Mouse (Mus musculus) brain, adult 2 months (tissue): ENCODE results near the gene Cracr2b.
A peak's percentile ranks its signal among the peaks of the same experiment; 100 is the strongest.

Source experiments
- DNase-seq: peaks from one replicate; pipeline ENCODE4 v3.0.0; 2011; ENCODE audit warnings: low read depth, low spot score

The Cracr2b gene

DNA sequence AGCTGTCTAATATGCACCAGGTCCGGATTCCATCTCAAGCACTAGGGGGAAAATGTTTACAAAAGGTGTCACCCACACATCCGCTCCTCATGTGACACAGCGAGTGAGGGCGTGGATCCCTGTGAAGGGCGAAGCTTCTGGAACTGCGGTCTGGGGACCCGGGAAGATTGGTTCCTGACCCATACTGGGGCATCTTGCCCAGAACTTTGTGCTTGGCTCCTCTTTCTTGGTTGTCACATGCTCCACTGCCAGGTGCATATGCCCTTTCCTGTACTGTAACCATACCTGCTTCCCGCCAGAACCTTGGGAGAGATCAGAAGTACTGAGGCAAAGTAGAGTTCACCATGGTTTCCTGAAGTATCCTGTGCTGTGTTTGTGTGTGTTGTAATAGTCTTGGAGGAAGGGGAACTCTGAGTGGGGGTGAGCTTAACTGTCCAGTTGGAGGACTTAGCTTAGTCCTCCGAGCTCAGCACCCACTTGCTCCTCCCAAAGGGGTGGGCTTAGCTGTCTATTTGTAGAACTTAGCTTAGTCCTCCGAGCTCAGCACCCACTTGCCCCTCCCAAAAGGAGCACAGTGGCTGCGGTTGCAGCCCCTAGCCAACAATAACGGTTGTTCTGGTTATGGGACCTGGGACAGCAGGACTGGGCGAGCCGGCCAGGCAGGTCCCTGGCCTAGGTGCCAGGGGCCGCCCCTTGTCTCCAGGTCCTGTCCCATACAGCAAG, at the start of gene Cracr2b:
Cracr2b (plus strand) TSS at position 704 of the 723 bp plus-strand sequence.
- no peak for DNase-seq

DNA sequence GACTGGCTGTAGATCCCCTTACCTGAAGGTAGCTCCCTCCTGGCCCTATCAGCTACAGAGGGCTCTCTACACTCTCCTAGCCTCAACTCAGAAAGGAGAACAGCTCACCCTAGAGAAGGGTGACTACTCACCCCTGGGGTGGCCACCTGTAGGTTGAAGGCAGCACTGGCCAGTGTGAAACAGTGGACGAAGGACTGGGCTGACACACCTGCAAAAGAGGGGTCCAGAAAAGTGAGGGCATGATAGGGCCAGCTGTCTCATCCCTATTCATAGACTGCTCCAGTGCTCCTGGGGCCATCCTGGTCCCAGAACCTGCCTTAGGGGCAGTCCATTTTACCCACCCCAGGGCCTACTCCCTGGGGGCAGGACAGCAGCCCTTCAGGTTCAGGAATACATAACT, 49.2 kb upstream of the Cracr2b start:
- no peak for DNase-seq

DNA sequence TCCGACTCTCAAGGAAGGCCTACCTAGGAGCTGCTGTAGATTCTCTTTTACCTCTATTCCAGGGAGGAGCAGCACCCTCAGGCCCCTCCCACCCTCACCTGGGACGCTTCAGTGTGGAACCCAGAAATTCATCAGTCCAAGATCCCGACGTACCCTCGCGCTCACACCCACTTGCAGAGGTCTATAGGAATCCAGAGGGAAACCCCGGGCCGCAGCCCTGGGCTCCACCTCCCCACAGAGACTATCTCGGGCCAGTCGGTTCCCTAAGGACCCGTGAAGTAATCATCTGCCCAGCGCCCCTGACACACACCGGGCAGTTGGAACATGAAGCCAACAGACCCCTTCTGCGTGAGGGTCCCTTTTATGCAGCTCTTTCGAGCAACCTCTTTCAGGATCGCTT, 47.6 kb upstream of the Cracr2b start:
- DNase-seq, result peak; percentile 26

DNA sequence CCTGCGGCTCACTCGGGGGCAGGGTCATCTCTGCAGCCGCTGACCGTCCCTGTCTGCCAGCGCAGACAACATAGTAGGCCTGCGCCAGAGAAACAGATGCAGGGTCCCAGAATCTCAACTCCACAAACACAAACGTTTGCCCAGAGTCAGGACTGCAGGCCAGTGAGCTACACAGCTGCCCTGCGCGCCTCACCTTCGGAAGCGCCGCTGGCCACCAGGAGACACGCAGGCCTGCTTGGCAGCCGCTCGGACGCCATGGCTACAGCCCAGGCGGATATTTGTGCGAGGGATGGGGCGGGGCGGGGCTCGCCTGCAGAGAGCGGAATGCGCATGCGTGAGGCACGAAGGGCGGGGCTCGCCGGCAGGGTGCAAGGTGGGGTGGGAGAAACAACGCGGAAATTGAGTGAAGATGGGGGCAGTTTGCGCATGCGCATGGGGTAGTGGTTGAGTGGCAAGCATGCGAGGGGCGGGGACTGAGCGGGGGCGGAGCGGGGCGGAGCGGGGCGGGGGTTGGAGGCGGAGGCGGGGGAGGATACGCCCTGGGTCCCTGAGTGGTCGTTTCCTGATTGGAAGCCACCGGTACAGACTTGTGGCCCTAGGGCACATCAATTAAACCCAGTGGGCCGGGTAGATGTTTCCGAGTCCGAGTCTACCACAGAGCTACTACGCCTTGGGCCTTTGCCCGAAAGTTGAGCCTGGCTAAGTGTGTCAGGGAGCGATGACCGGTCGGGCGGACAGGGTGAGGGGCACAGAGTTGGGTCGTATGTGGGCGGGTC, 46.9 kb upstream of the Cracr2b start, which contains the start of gene Gatd1:
Gatd1 (minus strand) TSS at position 328 of the 776 bp plus-strand sequence.
- DNase-seq, result peak; percentile 99

DNA sequence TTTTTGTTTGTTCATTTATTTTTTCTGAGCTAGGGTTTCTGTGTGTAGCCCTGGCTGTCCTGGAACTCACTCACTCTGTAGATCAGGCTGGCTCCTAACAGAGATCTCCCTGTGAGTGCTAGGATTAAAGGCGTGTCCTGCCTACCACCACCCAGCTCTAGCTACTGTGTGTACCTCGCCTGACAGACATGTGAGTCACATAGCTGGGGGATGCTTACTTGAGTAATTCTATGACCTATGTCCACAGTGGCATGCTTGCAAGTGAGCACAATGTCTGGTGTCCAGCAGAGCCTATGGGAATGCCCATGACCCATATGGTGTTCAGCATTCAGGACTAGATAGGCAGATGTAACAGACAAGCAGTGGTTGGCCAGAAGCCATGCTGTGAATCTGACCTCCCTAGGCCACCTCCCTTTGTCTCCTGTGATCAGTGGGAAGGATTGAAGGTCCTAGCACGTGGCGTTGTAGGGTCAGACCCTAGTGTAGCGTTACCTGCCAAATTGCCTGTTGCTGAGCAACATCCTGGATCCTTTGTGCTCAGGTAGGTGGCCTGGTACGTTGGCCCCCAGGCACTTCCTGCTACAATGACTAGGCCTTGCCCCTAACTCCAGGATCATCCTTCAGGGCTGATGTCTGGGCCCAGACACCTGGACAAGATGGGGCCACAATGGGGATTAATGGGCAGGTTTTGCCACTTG, 44.6 kb upstream of the Cracr2b start:
- DNase-seq, result no peak

DNA sequence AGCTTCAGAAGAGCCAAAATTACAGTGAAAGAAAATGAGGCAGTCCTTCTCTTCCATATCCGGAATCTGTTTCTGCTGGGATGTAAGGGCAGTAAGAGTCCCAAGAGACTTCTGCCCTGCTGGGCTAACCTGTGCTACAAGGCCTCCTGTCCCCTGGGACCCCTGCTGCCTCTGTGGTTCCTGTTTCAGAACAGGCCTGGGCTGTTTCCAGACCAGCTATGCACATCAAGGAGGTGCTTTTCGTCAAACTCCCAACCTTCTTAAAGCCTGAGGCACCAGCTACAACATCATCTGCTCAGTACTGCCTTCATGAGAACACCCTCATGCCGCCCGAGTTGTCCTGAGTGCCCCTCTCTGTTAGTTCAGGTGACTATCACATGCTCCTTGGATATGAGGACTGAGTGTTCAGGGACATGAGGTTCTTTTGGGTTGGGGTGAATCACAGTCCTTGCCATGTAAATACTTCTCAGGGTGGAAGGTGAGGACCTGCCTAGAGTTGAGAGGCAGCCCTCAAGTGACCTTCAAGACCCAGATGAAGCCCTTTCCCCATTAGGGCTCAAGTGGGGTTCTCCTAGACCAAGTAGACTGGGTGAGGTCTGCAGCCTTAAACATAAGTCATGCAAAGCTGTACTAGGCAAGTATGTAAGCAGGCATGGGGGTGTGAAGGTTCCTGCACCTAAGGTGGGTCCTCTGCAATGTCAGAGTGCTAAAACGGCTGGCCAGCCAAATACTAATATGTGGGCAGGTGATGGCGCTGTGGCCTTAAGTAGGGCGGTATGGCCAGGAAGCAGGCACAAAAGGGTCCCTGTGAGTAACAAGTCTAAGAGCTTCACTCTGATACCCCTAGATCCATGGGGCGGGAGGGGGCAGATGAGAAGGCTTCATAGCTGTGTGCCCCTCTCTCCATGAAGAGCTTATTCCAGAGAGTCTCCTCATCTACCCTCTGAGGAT, 42.9 kb upstream of the Cracr2b start:
- DNase-seq, result no peak

DNA sequence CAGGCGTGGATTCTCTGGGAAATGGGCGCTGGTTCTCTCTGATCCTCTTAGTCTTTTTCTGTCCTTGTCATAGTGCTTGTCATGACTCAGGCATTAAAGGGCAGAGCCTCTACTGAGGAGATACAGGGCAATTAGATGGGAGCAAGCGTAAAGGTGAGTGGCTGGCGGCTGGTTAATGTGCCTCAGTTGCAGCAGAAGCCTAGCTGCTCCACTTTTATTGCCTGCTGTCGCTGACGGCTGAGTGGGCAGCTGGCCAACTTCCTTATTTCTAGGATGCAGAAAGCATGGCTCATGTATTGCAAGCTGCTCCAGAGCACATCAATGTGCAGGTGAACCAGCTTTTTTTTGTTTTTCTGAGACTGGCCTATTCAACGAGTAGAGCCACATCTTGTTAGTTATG, 41.9 kb upstream of the Cracr2b start:
- peak; percentile 71 for DNase-seq

DNA sequence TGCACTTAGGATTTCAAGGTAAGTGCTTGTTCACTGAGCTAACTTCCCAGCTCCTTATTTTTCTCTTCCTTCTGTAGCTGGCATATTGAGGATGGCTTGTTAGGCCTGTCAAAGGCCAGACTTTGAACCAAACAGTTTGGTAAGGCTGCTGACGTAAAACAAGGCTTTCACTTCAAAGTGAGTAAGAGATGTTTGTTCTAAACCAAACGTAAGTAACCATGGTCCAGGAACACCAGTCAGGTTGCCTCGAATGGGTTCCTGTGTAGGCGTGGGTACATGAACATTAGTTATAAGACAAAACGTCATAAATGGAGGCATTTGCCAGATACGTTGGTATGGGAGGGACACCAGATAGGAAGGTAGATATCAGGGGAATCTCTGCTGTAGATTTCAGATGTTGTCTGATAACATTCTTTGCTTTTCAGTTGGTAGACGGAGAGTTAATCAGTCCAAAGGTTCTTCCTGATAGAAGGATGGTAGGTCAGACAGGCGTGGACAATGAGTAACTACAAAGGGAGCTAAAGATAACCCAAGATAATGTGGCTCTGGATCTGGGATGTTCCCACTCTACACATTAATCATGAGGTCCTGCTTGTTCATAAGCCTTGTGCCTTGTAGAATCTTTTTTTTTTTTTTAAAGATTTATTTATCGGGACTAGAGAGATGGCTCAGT, 40.7 kb upstream of the Cracr2b start:
- DNase-seq, result no peak

DNA sequence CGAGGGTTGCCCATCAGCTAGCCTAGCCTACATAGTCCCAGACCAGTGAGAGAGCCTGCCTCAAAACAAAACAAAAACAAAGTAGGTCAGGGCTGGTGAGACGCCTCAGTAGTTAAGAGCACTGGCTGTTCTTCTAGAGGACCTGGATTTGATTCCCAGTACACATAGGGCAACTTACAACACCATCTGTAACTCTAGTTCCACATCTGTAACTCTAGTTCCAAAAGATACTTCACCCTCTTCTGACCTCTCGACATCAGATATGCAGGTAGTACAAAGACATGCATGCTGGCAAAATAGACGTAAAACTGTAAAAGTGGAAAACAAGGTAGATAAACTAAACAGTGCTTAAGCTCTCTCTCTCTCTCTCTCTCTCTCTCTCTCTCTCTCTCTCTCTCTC, 37.1 kb upstream of the Cracr2b start:
- DNase-seq, result no peak

DNA sequence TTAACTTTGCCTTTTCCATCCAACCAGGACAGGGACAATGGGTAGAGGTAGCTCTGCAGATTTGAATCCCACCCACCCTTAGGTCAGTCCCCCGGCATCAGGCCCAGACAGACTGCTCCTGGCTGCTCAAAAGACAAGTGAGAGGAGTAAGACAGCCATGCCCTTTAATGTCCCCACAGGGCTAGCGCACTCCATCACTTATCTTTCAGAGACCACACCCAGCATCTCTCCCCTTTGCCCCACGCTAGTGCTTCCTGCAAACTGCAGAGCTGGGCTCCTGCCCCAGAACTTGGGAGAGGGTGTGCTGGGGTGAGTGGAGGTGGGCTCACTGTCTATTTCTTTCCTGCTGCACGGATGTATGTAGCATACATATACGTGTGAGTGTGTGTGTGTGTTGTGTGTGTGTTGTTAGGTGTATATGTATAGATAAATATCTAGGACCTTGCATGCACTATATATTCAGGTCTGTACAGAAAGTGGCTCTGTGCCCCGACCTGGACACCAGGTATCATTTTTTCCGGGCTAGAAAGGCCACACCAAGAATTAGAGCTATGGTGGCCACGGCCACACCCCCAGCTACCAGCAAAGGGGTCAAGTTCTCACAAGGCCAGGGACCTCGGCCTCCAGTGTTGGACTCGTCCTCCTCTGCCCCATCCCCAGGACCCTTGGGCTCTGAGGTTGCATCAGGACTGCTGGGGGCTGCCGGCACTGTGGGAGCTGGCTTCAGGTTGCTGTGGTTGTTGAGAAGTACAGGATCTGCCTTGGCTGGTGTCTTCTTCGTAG, 33.8 kb upstream of the Cracr2b start:
- no peak for DNase-seq

DNA sequence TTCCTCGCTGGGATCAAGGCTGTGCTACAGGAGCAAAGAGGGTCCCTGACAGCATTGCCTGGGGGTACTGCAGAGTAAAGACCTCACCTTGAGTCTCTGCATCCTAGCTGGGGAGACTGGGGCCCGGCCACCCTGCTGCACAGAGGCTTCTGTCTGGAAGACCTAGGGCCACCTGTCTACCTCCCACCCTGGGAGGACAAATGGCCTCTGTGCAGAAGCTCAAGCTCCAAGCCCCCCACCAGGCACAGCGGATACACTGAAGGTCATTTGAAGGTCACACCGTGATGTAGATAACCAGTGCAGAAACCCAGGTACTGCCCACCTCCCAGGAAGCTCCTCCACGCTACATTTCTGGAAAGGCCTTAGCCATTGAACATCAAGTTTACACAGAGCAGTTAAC, 32.2 kb upstream of the Cracr2b start:
- DNase-seq, result no peak

DNA sequence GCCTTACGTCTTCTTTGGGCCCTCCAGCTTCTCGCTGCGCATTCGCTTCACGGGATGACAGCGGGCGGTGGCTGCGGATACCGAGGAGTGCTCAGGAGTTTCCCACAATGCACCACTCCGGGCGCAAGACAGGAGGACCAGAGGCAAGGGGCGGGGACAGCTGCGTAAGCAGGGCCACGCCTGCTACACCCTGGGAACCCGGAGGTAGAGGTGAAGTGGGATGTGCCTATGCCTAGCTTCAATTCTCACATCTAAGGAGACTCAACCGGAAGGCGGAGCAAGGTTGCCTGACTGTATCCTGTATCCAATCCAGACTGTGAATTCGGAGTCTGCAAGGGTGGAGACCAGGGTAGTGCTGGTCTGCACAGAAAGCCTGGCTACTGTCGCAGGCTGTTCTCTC, 31.6 kb upstream of the Cracr2b start, which contains the start of gene Cend1:
Cend1 (minus strand) TSS at position 182 of the 400 bp plus-strand sequence.
- peak; percentile 99 for DNase-seq

DNA sequence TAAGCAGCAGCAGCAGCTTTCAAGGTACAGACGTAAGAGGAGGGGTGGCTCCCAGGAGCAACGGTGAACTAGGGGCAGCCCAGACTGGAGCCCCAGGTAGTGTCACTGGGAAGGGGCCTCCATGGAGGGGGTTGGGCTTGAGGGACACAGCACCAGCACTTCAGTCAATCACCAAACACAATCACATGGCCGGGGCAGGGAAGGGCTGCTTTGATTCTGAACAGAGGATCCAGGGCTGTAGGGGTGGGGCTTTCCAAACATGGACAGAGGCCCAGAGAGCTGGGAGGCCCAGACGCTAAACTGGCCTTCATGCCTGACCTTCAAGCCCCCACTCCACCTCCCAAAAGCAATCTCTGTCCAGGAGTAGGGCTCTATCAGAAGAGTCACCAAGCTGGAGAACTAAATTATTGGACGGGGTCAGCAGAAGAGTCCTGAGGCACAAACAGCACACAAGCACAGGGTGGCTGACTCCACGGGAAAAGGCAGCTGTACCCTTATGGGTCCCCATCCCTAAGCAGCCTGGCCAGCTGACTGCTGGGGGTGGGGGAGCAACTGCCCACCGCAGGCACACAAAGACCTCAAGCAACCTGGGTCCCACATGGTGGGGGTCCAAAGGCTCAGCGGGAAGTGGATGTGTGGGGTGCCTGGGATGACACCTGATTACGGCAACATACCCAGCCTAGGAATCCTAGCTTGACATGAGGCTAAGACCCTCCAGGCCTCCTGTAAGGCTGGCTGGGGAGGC, 30.9 kb upstream of the Cracr2b start:
- no peak for DNase-seq

DNA sequence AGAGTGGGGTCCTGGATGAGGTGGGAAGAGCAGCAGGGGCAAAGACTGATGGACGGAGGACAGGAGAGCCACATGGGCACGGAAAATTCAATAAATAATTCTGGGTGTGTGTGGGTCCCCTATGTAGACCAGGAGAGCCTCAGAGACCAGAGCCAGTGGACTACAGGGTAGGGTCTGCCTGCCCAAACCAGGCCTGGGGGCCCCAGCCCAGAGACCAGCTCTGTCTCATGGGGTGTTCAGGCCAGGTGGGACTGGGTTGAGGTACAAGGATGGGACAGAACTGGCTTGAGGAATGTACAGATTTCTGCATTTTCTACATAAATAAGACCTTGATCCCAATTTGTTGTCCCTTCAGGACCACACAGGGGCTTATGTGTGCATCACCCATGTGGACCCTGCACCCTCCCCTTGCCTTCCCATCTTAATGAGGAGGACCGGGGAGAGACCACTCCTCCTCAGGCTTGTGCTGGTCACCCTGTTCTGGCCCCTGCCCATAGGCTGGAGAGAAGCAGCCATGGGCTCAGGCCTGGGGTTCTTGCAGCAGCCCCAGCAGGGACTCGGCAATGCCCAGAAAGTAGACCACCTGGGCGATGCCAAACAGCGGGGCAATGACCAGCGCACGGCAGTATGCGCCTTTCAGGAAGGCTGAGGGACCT, 30.2 kb upstream of the Cracr2b start:
- DNase-seq, result no peak

DNA sequence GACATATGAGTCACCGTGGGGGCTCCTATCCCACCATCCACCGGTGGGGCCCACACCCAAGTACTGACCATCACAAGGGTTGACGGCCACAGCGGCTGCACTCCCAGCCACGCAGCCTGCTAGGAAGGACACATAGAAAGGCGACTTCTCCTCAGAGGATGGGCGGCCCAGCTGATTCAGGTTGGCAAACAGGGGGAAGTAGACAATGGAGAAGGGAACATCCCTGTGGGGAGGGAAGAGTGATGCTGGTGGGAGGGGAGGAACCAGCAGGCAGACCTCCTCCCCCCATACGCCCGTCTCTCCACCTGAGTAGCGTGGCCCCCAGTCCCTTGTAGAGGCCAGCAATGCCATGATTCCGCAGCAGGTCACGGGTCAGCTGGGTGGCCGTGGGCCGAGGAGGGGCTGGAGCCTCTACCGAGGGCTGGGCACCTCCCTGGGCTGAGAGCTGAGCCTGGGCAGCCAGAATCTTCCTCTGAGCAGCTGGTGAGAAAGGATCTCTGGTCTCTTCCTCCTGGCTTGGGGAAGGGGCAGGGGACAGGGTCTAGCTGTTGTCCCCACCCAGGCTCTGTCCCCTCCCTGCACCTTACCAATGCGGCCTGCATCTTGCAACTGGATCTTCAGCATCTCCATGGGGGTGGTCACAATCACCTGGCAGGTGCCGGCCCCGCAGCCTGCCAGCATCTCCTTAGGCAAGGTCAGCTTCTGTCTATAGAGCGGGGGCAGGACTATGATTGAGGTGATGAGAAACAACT, 29.3 kb upstream of the Cracr2b start:
- no peak for DNase-seq

DNA sequence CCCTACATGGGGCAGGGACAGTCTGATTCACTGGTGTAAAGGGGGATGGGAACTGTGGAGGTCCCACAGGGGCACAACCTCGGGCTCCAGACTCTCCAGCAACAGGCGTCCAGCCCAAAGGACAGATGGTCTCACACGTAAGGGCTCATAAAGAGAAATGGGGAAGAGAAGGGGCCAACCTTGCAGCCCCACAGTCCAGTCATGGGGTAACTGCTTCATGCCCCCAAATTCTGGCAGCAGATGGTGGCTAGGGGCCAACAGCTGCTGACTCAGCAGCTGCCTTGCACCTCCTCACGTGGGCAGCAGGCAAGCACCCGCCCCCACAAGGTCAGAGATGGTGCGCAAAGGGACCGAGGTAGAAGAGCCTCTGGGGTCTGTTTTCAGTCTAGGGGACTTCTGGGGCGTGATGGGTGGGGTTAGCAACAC, 28.7 kb upstream of the Cracr2b start:
- DNase-seq, result peak; percentile 58

DNA sequence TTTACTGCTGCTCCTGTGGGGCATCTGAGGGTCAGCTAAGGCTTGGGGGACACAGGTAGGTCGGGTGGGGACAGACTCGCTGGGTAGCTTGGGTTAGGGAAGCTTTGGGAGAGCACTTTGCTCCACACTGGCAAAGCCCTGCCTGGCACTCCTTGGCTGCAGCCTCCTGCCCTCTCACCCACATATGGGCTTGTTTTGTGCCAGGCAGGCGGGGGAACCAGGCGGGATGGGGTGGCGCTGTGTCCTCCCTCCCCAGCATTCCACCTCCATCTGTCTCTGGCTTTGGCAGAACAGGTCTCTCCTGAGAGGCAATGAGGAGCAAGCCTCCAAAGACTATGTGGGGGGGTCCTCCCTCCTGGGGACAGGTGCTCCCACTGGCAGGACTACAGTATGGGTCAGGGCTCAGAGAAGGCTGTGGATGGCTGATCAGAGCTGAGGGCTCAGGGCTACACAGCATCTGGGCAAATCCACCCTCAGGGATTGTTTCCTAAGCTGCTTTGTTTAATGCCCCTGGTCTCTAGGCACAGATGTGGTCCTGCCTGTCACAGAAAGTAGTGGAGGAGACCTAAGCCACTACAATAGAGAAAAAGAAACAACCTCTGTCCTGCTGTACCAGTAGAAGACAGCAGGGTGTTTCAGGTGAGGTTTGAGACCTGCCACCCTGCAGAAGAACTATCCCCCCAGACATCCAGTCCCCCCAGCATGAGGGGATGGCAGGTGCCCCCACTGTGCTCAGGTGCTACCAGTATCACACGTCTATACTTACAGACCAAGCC, 28.0 kb upstream of the Cracr2b start:
- peak; percentile 97 for DNase-seq
